Mouse (Mus musculus) liver, adult 2 months (tissue): ENCODE data around the gene Vmn1r71. TPM values are rescaled to one million over a fixed set of nuclear protein-coding genes. Genes with fewer than 3 reads are reported as not detected.
"Not testable (repeated sequence)": the region's sequence is repeated elsewhere in the genome, so short reads cannot be mapped to it uniquely, and the experiment has no call there.

Experiments used
- DNase-seq: peaks from one replicate; pipeline ENCODE4 v3.0.0-alpha.2; 2011; ENCODE audit warnings: low read depth, low spot score; ENCODE audit errors: extremely low read depth
- H3K27ac ChIP-seq: fragments of 200-500 bp; replicated peaks from 2 replicates; pipeline ENCODE4 v1.5.1; 2012; ENCODE audit warnings: low read depth, mild to moderate bottlenecking, control low read depth, inconsistent platforms, low read length; ENCODE audit not compliant: insufficient read depth
- H3K27me3 ChIP-seq: fragments of 200-500 bp; 2 replicates; pipeline ENCODE4 v1.6.1; 2012; ENCODE audit warnings: mild to moderate bottlenecking, moderate library complexity, low read length, inconsistent platforms; ENCODE audit not compliant: control insufficient read depth, insufficient read depth
- H3K36me3 ChIP-seq: fragments of 200-500 bp; 2 replicates; pipeline ENCODE4 v1.6.1; 2012; ENCODE audit warnings: low read length, inconsistent platforms; ENCODE audit not compliant: control insufficient read depth, insufficient read depth
- H3K4me1 ChIP-seq: fragments of 200-500 bp; 2 replicates; pipeline ENCODE4 v1.6.1; 2011; ENCODE audit warnings: low read length; ENCODE audit not compliant: control insufficient read depth, insufficient read depth
- H3K4me3 ChIP-seq: fragments of 200-500 bp; 2 replicates; pipeline ENCODE4 v1.5.1; 2011; ENCODE audit warnings: low read depth, mild to moderate bottlenecking, control low read depth, low read length, moderate library complexity; ENCODE audit not compliant: insufficient read depth
- H3K79me2 ChIP-seq: fragments of 200-500 bp; 2 replicates; pipeline ENCODE4 v1.6.1; 2012; ENCODE audit warnings: inconsistent platforms, mild to moderate bottlenecking, low read length, moderate library complexity; ENCODE audit not compliant: control insufficient read depth, insufficient read depth
- H3K9ac ChIP-seq: fragments of 200-500 bp; 2 replicates; pipeline ENCODE4 v1.6.1; 2012; ENCODE audit warnings: low read depth, mild to moderate bottlenecking, control low read depth, inconsistent platforms, low read length
- CTCF ChIP-seq: fragments of 200-500 bp; IDR thresholded peaks from 2 replicates; pipeline ENCODE4 v1.5.1; 2011; ENCODE audit warnings: low read depth, low read length, control low read depth
- POLR2A ChIP-seq: fragments of 200-500 bp; IDR thresholded peaks from 2 replicates; pipeline ENCODE4 v1.6.1; 2011; ENCODE audit warnings: low read length, control low read depth; ENCODE audit not compliant: insufficient read depth; ENCODE audit errors: extremely low read depth
- polyA plus RNA-seq: library from polyadenylated mRNA; depleted of rRNA; stranded (reverse); fragments of >200 nt; gene quantifications from 2 replicates; pipeline ENCODE4 v1.2.3, GENCODE M21; 2012; rRNA removed
- total RNA-seq: library from RNA; depleted of rRNA; stranded (reverse); fragments of >200 nt; gene quantifications from 2 replicates; pipeline ENCODE4 v1.2.3, GENCODE M21; 2014; rRNA removed

Gene Vmn1r71
- total RNA-seq, result not detected in 2 replicates
- polyA plus RNA-seq, result not detected in 2 replicates

GRCm38 (mm10) chr7:10754264-10754663 lies at the start of gene Vmn1r71:
Gene Vmn1r71 (minus strand): TSS chr7:10754364.
- no peak within 1 kb of the TSS for H3K4me3 ChIP-seq
- TF ChIP-seq CTCF, result no peak
- TF ChIP-seq POLR2A, result no peak
- H3K27ac ChIP-seq, result no peak within 1 kb of the TSS
- H3K79me2 ChIP-seq, result no peaks in the 10 kb centered on the region
- no peaks in the 10 kb centered on the region for H3K4me1 ChIP-seq
- no peak within 1 kb of the TSS for H3K9ac ChIP-seq
- no peak for DNase-seq
- no peaks in the 10 kb centered on the region for H3K27me3 ChIP-seq
- no peaks in the 10 kb centered on the region for H3K36me3 ChIP-seq

- H3K4me3 ChIP-seq, DNase-seq, H3K79me2 ChIP-seq, H3K9ac ChIP-seq, H3K27me3 ChIP-seq, H3K27ac ChIP-seq, H3K4me1 ChIP-seq, H3K36me3 ChIP-seq: not testable (repeated sequence)
Observed at GRCm38 (mm10) chr7:10757551-10757950, 3.4 kb upstream of the Vmn1r71 start.

Other genes with a start within 250 kb of the Vmn1r71 start
- gene Vmn1r68, start 195.9 kb downstream of the Vmn1r71 start, total RNA-seq, result not detected in 2 replicates
- gene Vmn1r68, start 195.9 kb downstream of the Vmn1r71 start, polyA plus RNA-seq, result not detected in 2 replicates
- not detected in 2 replicates for gene Vmn1r69, start 140.7 kb downstream of the Vmn1r71 start, total RNA-seq
- gene Vmn1r69, start 140.7 kb downstream of the Vmn1r71 start, polyA plus RNA-seq, result not detected in 2 replicates
- gene Vmn1r70, start 122.8 kb downstream of the Vmn1r71 start, total RNA-seq, result not detected in 2 replicates
- gene Vmn1r70, start 122.8 kb downstream of the Vmn1r71 start, polyA plus RNA-seq, result not detected in 2 replicates
- gene Nlrp4b, start 66.6 kb downstream of the Vmn1r71 start, total RNA-seq, result not detected in 2 replicates
- gene Nlrp4b, start 66.6 kb downstream of the Vmn1r71 start, polyA plus RNA-seq, result not detected in 2 replicates
- not detected in 2 replicates for gene Zscan4b, start 150.7 kb upstream of the Vmn1r71 start, total RNA-seq
- not detected in 2 replicates for gene Zscan4b, start 150.7 kb upstream of the Vmn1r71 start, polyA plus RNA-seq